ENCODE assay signal across 9 mouse cellular contexts in genomic region chr4:62696699-62697404, GRCm38 (mm10).
A peak's percentile ranks its signal among the peaks of the same experiment; 100 is the strongest.
DNase-seq lines count a peak whose midpoint lies in the region; TF ChIP-seq lines count a peak whose summit lies in the region.
"Had no signal": no experiment of that assay in that cellular context is flagged by ENCODE, and none has a peak within 500 bp of the region (broad histone marks: within the 10 kb centered on the region; RNA-seq: fewer than 3 reads in every experiment).

No protein-coding gene starts in this region.

- H3K27me3 ChIP-seq in kidney, adult 2 months (replicated peaks; ENCODE audit: control insufficient read depth, insufficient read depth, low read length) = no peaks in the 10 kb centered on the region
- H3K27me3 ChIP-seq: embryonic facial prominence, embryonic 13.5 days had no signal

- intact Hi-C loops in gastrocnemius, postnatal 14 days (cut with DNase I; ENCODE audit: low total_unique reads) = no loop called here

- H3K4me3 ChIP-seq in kidney, adult 2 months (ENCODE audit: insufficient read depth, low read depth, low read length) = no peak overlapping the region
- H3K4me3 ChIP-seq: embryonic facial prominence, embryonic 13.5 days had no signal

- TF ChIP-seq POLR2A in kidney, adult 2 months (IDR thresholded peaks at IDR 0.05; ENCODE audit: low read depth, low read length) = no peak

- no peak for TF ChIP-seq CTCF in kidney, adult 2 months (conservative IDR thresholded peaks at IDR 0.05; ENCODE audit: insufficient read depth, insufficient read length, low read depth, low read length)

- peaks cover 13% of the 10 kb centered on the region for H3K4me1 ChIP-seq in kidney, adult 2 months (ENCODE audit: control insufficient read depth, insufficient read depth, low read length)

- DNase-seq in kidney, adult 2 months = peak; percentile 63
- DNase-seq in kidney, adult 11 months = no peak
- DNase-seq in adrenal gland, postnatal 25 days = peak; percentile 63
- peak; percentile 70 for DNase-seq in gastrocnemius, postnatal 14 days
- DNase-seq in kidney, postnatal 4 days = peak; percentile 56 to 68
- no peak for DNase-seq in T-cell, adult 2 months (ENCODE audit: low spot score)
- DNase-seq in spleen, postnatal 10 days (ENCODE audit: low spot score in 2 of 2) = no peak
- DNase-seq in thymus, adult 18-20 months = no peak

- 50% methylated on average over 7 of the region's 7 CpGs for WGBS in kidney, adult 2 months

- no peaks in the 10 kb centered on the region for H3K36me3 ChIP-seq in kidney, adult 2 months (ENCODE audit: control insufficient read depth, insufficient read depth, low read length)

- peak overlapping the region; percentile 19; the same call in 1 of the 2 replicates for H3K27ac ChIP-seq in kidney, adult 2 months (ENCODE audit: insufficient read depth, low read depth, low read length)
- H3K27ac ChIP-seq: embryonic facial prominence, embryonic 13.5 days had no signal

Comparison
In these comparisons a context has a peak if more than half of its experiments do, and no peak if none do; other contexts are left out.
1. DNase-seq: peak in kidney, adult 2 months (single experiment), adrenal gland, postnatal 25 days (single experiment), gastrocnemius, postnatal 14 days (single experiment) and kidney, postnatal 4 days (2 of 2); none in kidney, adult 11 months (single experiment), T-cell, adult 2 months (single experiment), spleen, postnatal 10 days (0 of 2) and thymus, adult 18-20 months (0 of 2).